Mouse (Mus musculus): Measurements from ENCODE around the gene Me1. TPM values are rescaled to one million over a fixed set of nuclear protein-coding genes. Genes with fewer than 3 reads are reported as not detected.

The Me1 gene
- polyA plus RNA-seq (2015; fragmentation: Nextera tagmentation; extraction: Ambion mirVana): 51.6 and 55.2 TPM in 2 replicates

GRCm38 (mm10) chr9:86695818-86696261 lies at the start of gene Me1:
Gene Me1, minus strand, starts transcription at chr9:86695953.
- Histone ChIP-seq H3K27ac (ENCODE audit: low read depth, low read length) (peak within 1 kb of the TSS; percentile 73), H3K4me3 (ENCODE audit: low read depth, low read length) (peak within 1 kb of the TSS; percentile 66), H3K4me2 (replicated peaks; ENCODE audit: low read depth) (peak within 1 kb of the TSS; percentile 97), H3K9ac (ENCODE audit: low read depth, low read length) (peak within 1 kb of the TSS; percentile 70), H3K36me3 (ENCODE audit: control insufficient read depth, insufficient read depth) (no peaks in the 10 kb centered on the region), H3K4me1 (replicated peaks; ENCODE audit: control insufficient read depth, insufficient read depth, low read length) (no peaks in the 10 kb centered on the region), H3K27me3 (replicated peaks; ENCODE audit: control insufficient read depth, insufficient read depth, low read length) (no peaks in the 10 kb centered on the region), H3K9me3 (ENCODE audit: control insufficient read depth) (no peaks in the 10 kb centered on the region)
- ATAC-seq: peak; percentile 80
- under 1% methylated on average over 33 of the region's 46 CpGs for WGBS
- no peak for TF ChIP-seq CTCF (IDR thresholded peaks at IDR 0.05; ENCODE audit: low read depth)

- no peak for TF ChIP-seq CTCF (IDR thresholded peaks at IDR 0.05; ENCODE audit: low read depth)
- Histone ChIP-seq H3K4me3 (ENCODE audit: low read depth, low read length) (no peak overlapping the region), H3K27ac (ENCODE audit: low read depth, low read length) (no peak overlapping the region), H3K36me3 (ENCODE audit: control insufficient read depth, insufficient read depth) (no peaks in the 10 kb centered on the region), H3K4me2 (replicated peaks; ENCODE audit: low read depth) (peak overlapping the region; percentile 58; the same call in 1 of the 2 replicates), H3K9ac (ENCODE audit: low read depth, low read length) (no peak overlapping the region), H3K27me3 (replicated peaks; ENCODE audit: control insufficient read depth, insufficient read depth, low read length) (peaks cover 5% of the 10 kb centered on the region; the same call in 1 of the 2 replicates), H3K4me1 (replicated peaks; ENCODE audit: control insufficient read depth, insufficient read depth, low read length) (no peaks in the 10 kb centered on the region), H3K9me3 (ENCODE audit: control insufficient read depth) (no peaks in the 10 kb centered on the region)
- 42% methylated on average over 5 of the region's 5 CpGs for WGBS
- ATAC-seq: no peak
Measured at GRCm38 (mm10) chr9:86744041-86744440, 48.3 kb upstream of the Me1 start.

GRCm38 (mm10) chr9:86742959-86743911 lies 47.5 kb upstream of the Me1 start, which contains the start of gene Prss35:
Gene Prss35, plus strand, starts transcription at chr9:86743649.
- Histone ChIP-seq H3K4me2 (replicated peaks; ENCODE audit: low read depth) (peak within 1 kb of the TSS; percentile 58), H3K36me3 (ENCODE audit: control insufficient read depth, insufficient read depth) (no peaks in the 10 kb centered on the region), H3K9ac (ENCODE audit: low read depth, low read length) (no peak within 1 kb of the TSS), H3K4me3 (ENCODE audit: low read depth, low read length) (peak within 1 kb of the TSS; percentile 22), H3K27ac (ENCODE audit: low read depth, low read length) (no peak within 1 kb of the TSS), H3K9me3 (ENCODE audit: control insufficient read depth) (no peaks in the 10 kb centered on the region), H3K27me3 (replicated peaks; ENCODE audit: control insufficient read depth, insufficient read depth, low read length) (peaks cover 5% of the 10 kb centered on the region; the same call in 1 of the 2 replicates), H3K4me1 (replicated peaks; ENCODE audit: control insufficient read depth, insufficient read depth, low read length) (no peaks in the 10 kb centered on the region)
- ATAC-seq: no peak
- WGBS: 6% methylated on average over 19 of the region's 19 CpGs
- peak; percentile 46 for TF ChIP-seq CTCF (IDR thresholded peaks at IDR 0.05; ENCODE audit: low read depth)

GRCm38 (mm10) chr9:86739971-86740370 lies 44.2 kb upstream of the Me1 start:
- Histone ChIP-seq H3K9me3 (ENCODE audit: control insufficient read depth) (no peaks in the 10 kb centered on the region), H3K4me1 (replicated peaks; ENCODE audit: control insufficient read depth, insufficient read depth, low read length) (no peaks in the 10 kb centered on the region), H3K27ac (ENCODE audit: low read depth, low read length) (no peak overlapping the region), H3K36me3 (ENCODE audit: control insufficient read depth, insufficient read depth) (no peaks in the 10 kb centered on the region), H3K9ac (ENCODE audit: low read depth, low read length) (no peak overlapping the region), H3K4me3 (ENCODE audit: low read depth, low read length) (no peak overlapping the region), H3K27me3 (replicated peaks; ENCODE audit: control insufficient read depth, insufficient read depth, low read length) (peaks cover 5% of the 10 kb centered on the region; the same call in 1 of the 2 replicates), H3K4me2 (replicated peaks; ENCODE audit: low read depth) (no peak overlapping the region)
- no peak for ATAC-seq
- no peak for TF ChIP-seq CTCF (IDR thresholded peaks at IDR 0.05; ENCODE audit: low read depth)
- 45% methylated on average over 3 of the region's 3 CpGs for WGBS

GRCm38 (mm10) chr9:86738801-86739200 lies 43.0 kb upstream of the Me1 start:
- no peak overlapping the region for H3K4me3 ChIP-seq (ENCODE audit: low read depth, low read length)
- no peaks in the 10 kb centered on the region for H3K27me3 ChIP-seq (replicated peaks; ENCODE audit: control insufficient read depth, insufficient read depth, low read length)
- no peaks in the 10 kb centered on the region for H3K9me3 ChIP-seq (ENCODE audit: control insufficient read depth)
- no peaks in the 10 kb centered on the region for H3K4me1 ChIP-seq (replicated peaks; ENCODE audit: control insufficient read depth, insufficient read depth, low read length)
- TF ChIP-seq CTCF (IDR thresholded peaks at IDR 0.05; ENCODE audit: low read depth): no peak
- no peak for ATAC-seq
- 93% methylated on average over 8 of the region's 8 CpGs for WGBS
- no peaks in the 10 kb centered on the region for H3K36me3 ChIP-seq (ENCODE audit: control insufficient read depth, insufficient read depth)
- H3K27ac ChIP-seq (ENCODE audit: low read depth, low read length): no peak overlapping the region
- no peak overlapping the region for H3K4me2 ChIP-seq (replicated peaks; ENCODE audit: low read depth)
- H3K9ac ChIP-seq (ENCODE audit: low read depth, low read length): no peak overlapping the region

- H3K36me3 ChIP-seq (ENCODE audit: control insufficient read depth, insufficient read depth): no peaks in the 10 kb centered on the region
- no peak for TF ChIP-seq CTCF (IDR thresholded peaks at IDR 0.05; ENCODE audit: low read depth)
- H3K4me2 ChIP-seq (replicated peaks; ENCODE audit: low read depth): no peak overlapping the region
- H3K9ac ChIP-seq (ENCODE audit: low read depth, low read length): no peak overlapping the region
- H3K27ac ChIP-seq (ENCODE audit: low read depth, low read length): no peak overlapping the region
- no peaks in the 10 kb centered on the region for H3K4me1 ChIP-seq (replicated peaks; ENCODE audit: control insufficient read depth, insufficient read depth, low read length)
- no peaks in the 10 kb centered on the region for H3K27me3 ChIP-seq (replicated peaks; ENCODE audit: control insufficient read depth, insufficient read depth, low read length)
- WGBS: 91% methylated on average over 1 of the region's 1 CpGs
- no peaks in the 10 kb centered on the region for H3K9me3 ChIP-seq (ENCODE audit: control insufficient read depth)
- no peak for ATAC-seq
- H3K4me3 ChIP-seq (ENCODE audit: low read depth, low read length): no peak overlapping the region
Measured at GRCm38 (mm10) chr9:86738067-86738466, 42.3 kb upstream of the Me1 start.
